Mouse (Mus musculus): Measurements from ENCODE around the gene Mfsd4b5.
A peak's percentile ranks its signal among the peaks of the same experiment; 100 is the strongest.
"Not testable (repeated sequence)": the region's sequence is repeated elsewhere in the genome, so short reads cannot be mapped to it uniquely, and the experiment has no call there.

Mfsd4b5 gene

GRCm38 (mm10) chr10:39986466-39986865, at the start of gene Mfsd4b5:
Gene Mfsd4b5 (minus strand): TSS chr10:39986646.
- no peak for DNase-seq (ENCODE audit: low spot score)

- no peak for DNase-seq (ENCODE audit: low spot score)
Observed at GRCm38 (mm10) chr10:40034956-40035355, 48.5 kb upstream of the Mfsd4b5 start.

GRCm38 (mm10) chr10:40032897-40033296, 46.5 kb upstream of the Mfsd4b5 start:
- no peak for DNase-seq (ENCODE audit: low spot score)

- no peak for DNase-seq (ENCODE audit: low spot score)
Observed at GRCm38 (mm10) chr10:40030716-40031115, 44.3 kb upstream of the Mfsd4b5 start.

- DNase-seq (ENCODE audit: low spot score), result no peak
Observed at GRCm38 (mm10) chr10:40029610-40030009, 43.2 kb upstream of the Mfsd4b5 start.

GRCm38 (mm10) chr10:40028091-40028490, 41.6 kb upstream of the Mfsd4b5 start:
- no peak for DNase-seq (ENCODE audit: low spot score)

GRCm38 (mm10) chr10:40026546-40026945, 40.1 kb upstream of the Mfsd4b5 start:
- DNase-seq (ENCODE audit: low spot score), result no peak

- DNase-seq (ENCODE audit: low spot score), result no peak
Observed at GRCm38 (mm10) chr10:40025560-40025959, 39.1 kb upstream of the Mfsd4b5 start.

- DNase-seq (ENCODE audit: low spot score), result peak; percentile 12
Observed at GRCm38 (mm10) chr10:40024554-40025428, 38.3 kb upstream of the Mfsd4b5 start, which contains the start of gene Mfsd4b1. Gene Mfsd4b1 (minus strand): TSS chr10:40025268.

GRCm38 (mm10) chr10:40020401-40020800, 34.0 kb upstream of the Mfsd4b5 start:
- DNase-seq (ENCODE audit: low spot score), result no peak

- DNase-seq (ENCODE audit: low spot score), result no peak
Observed at GRCm38 (mm10) chr10:40019492-40019891, 33.0 kb upstream of the Mfsd4b5 start.

- DNase-seq (ENCODE audit: low spot score), result no peak
Observed at GRCm38 (mm10) chr10:40018261-40018860, 31.9 kb upstream of the Mfsd4b5 start.

- no peak for DNase-seq (ENCODE audit: low spot score)
Observed at GRCm38 (mm10) chr10:40009591-40009990, 23.1 kb upstream of the Mfsd4b5 start.

GRCm38 (mm10) chr10:40008847-40009246, 22.4 kb upstream of the Mfsd4b5 start:
- DNase-seq (ENCODE audit: low spot score), result not testable (repeated sequence)

GRCm38 (mm10) chr10:40007953-40008352, 21.5 kb upstream of the Mfsd4b5 start:
- DNase-seq (ENCODE audit: low spot score), result no peak

GRCm38 (mm10) chr10:40006963-40007362, 20.5 kb upstream of the Mfsd4b5 start:
- no peak for DNase-seq (ENCODE audit: low spot score)

GRCm38 (mm10) chr10:40000746-40001145, 14.3 kb upstream of the Mfsd4b5 start:
- DNase-seq (ENCODE audit: low spot score), result no peak

GRCm38 (mm10) chr10:39991155-39991554, 4.7 kb upstream of the Mfsd4b5 start:
- DNase-seq (ENCODE audit: low spot score), result peak; percentile 15

- DNase-seq (ENCODE audit: low spot score), result no peak
Observed at GRCm38 (mm10) chr10:39982604-39983003, 3.8 kb downstream of the Mfsd4b5 start.

- DNase-seq (ENCODE audit: low spot score), result no peak
Observed at GRCm38 (mm10) chr10:39978231-39978630, 8.2 kb downstream of the Mfsd4b5 start.

- DNase-seq (ENCODE audit: low spot score), result no peak
Observed at GRCm38 (mm10) chr10:39977346-39977745, 9.1 kb downstream of the Mfsd4b5 start.

- DNase-seq (ENCODE audit: low spot score), result no peak
Observed at GRCm38 (mm10) chr10:39975771-39976170, 10.7 kb downstream of the Mfsd4b5 start.

- DNase-seq (ENCODE audit: low spot score), result no peak
Observed at GRCm38 (mm10) chr10:39974982-39975381, 11.5 kb downstream of the Mfsd4b5 start.

Measured in c-Kit-positive CD71-positive TER-119-positive erythroid progenitor cells, embryonic 14.5 days (primary cell).